Mouse (Mus musculus) gastrocnemius, postnatal 4 days (tissue): Measurements from ENCODE around the gene Pitpnc1. TPM values are rescaled to one million over a fixed set of nuclear protein-coding genes. Genes with fewer than 3 reads are reported as not detected.

Experiments used
- DNase-seq, 2 experiments: peaks; one replicate each; pipeline ENCODE4 v3.0.0; 2021 to 2022; ENCODE audit warnings: low spot score in 2 of 2, mixed read lengths in 2 of 2
- total RNA-seq, 2 experiments: library from RNA; stranded (reverse); gene quantifications; 2 replicates each; pipeline ENCODE4 v1.2.3; 2021

The Pitpnc1 gene
- total RNA-seq, 2 experiments from 2014 or later = 53.0 to 58.2 TPM

GRCm38 (mm10) chr11:107287215-107288185 lies 183.0 kb downstream of the Pitpnc1 start:
- no peak for DNase-seq

DNA sequence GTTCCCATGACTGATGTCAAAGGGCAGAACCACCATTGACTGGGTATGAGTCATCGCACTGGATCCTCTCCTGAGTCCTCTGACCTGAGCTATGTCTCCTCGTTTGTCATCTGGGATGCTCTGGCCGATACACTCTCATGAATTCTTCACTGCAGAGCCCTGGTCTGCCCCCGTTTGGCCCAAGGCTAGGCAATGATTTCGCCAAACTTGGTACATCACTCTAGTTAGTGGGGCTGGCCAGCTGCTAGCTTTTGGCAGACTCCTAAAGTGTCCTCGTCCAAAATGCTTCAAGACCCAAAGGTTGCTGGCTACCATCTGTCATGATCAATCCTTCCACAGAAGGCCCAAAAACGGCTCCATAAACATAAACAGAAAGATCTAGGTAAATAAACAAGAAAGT lies 184.8 kb downstream of the Pitpnc1 start:
- DNase-seq = no peak

GRCm38 (mm10) chr11:107283632-107284031 lies 186.9 kb downstream of the Pitpnc1 start:
- DNase-seq = no peak

DNA sequence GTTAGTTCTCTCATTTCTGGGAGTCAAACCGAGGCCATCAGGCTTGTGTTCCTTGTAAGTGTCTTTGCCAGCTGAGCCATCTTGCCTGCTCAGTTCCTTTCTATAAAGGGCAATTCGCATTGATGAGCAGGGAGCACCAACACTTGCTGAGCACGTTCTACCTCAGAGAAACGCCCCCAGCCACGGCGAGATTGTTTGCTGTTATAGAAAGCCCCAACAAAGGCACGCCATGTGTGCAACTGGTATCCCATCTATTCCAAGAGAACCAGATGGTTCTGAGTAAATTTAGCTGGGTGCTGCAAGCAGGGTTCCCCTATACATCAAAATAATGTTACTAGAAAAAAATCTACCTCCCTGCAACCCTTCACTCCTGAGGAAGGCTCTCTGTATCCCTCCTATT lies 188.0 kb downstream of the Pitpnc1 start:
- DNase-seq = no peak

DNA sequence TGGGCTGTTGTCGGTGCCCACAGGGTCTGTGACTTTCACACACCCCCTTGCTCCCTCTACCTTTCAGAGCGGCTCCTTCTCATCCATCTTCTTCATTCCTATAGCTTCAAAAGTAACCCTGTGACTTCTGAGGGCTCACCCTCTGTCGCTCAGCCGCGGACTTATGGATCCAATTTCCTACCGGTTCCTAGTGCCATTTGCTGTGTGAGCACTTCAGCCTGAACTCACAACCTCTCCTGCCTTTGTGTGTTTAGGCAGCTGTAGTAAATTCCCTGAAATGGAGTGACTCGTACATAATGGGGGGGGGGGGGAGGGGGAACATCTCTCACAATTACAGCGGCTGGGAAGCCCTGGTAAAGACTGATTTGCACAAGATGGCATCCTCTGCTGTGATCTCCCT lies 191.2 kb downstream of the Pitpnc1 start:
- DNase-seq = no peak

GRCm38 (mm10) chr11:107276898-107277297 lies 193.6 kb downstream of the Pitpnc1 start:
- no peak for DNase-seq

- no peak for DNase-seq
Observed at GRCm38 (mm10) chr11:107276337-107276736, 194.2 kb downstream of the Pitpnc1 start.

GRCm38 (mm10) chr11:107275902-107276301 lies 194.6 kb downstream of the Pitpnc1 start:
- DNase-seq = peak in 1 of 2 experiments; percentile 32

DNA sequence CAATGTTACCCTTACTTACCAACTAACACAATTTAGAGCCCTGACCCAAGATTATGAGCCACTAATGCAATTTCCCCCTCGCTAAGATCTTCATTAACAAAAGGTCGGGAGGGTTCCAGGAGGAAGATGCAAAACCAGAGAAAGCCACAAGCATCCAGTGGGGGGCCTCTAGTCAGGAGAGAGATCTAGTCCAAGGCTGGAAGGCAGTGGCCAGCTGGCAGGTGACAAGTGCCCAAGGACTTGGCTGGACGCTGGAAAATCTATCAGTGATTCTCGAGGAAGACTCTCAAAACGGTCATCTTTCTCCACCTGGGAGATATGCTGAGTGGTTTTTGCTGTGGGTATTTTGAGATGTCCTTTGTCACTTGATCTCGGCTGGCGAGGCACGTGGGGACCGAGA lies 196.3 kb downstream of the Pitpnc1 start:
- no peak for DNase-seq

- no peak for DNase-seq
Observed at GRCm38 (mm10) chr11:107272351-107272975, 198.0 kb downstream of the Pitpnc1 start.

DNA sequence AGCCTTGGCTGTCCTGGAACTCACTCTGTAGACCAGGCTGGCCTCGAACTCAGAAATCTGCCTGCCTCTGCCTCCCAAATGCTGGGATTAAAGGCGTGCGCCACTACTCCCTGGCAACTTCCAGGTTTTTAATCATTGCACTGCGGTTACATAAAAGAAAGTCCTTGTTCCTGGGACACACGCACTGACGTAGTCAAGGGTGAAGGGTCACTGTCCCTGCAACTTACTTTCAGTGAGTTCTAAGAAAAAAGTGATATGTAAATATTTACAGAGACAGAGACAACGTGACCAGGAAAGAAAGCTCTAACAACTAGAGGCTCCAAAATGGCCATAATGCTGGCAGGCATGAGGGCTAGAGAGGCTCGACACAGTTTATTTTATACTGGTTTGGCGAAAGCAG lies 199.9 kb downstream of the Pitpnc1 start:
- DNase-seq = no peak

DNA sequence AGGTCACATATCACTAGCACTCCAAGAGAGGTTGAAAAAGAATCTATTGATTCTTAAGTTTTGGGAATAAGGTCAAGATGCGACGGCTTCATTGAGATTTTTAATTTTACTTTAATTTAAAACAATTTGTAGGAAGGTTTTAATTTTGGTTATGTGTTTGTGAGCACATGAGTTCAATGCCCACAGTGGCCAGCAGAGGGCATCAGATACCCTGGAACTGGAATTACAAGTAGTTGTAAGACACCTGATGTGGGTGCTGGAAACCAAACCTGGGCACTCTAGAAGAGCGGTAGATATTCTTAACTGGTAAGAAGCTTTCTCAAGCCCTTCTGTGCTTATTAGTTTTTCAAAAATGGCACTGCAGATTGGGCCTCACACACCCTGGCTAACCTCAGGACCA lies 203.0 kb downstream of the Pitpnc1 start:
- no peak for DNase-seq

- no peak for DNase-seq
Observed at GRCm38 (mm10) chr11:107265861-107266260, 204.6 kb downstream of the Pitpnc1 start.

DNA sequence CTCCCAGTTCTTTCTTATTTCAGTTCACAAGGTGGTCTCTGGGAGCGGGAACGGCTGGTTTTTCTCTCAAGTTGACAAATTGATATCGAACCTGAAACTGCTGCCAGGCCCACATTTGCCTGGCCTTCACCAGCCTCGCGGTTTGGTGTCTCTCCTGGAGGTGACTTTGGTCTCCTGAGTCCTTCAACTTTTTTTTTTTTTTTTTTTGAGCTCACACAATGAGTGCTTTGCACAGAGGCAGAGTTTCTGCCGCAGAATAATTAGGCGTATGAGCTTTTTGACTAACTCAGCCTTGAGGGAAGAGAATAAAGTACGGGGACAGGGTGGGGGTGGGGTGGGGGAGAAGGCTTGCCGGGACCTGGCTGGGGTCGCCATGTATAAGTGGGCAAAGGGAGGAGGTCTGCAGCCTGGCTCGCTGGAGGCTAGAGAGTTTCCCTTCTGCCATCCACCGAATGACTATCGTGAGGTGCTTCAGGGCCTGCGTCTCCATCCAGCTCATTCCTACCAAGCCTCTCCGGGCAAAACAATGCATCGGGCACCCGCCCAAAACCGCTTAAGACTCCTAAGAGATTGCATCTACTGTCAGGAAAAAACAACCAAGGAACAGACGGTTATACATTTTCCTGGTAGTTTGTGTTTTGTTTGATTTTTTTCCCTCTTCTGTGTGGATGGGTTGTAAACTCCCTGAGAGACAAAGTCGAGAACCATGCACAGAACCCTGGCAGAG lies 205.4 kb downstream of the Pitpnc1 start:
- peak in 1 of 2 experiments; percentile 60 for DNase-seq

DNA sequence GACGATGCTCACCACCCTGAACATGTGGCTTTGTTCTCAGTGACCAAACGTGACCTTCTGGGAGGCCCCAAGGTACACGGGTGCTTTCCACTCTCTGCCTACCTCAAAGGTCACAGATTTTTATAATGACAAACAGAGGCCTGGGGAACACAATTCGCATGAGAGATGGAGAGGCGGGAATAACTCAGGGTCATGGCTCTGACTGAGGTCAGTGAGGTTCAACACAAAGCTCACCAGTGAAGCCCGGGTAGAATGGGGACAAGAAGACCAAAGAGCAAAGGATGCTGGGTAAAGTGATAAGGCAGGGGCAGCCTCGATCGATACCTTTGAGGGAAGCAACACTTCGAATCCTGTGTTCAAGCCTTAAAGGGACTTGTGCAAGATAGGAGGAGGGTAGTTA lies 206.7 kb downstream of the Pitpnc1 start:
- no peak for DNase-seq

- DNase-seq = no peak
Observed at GRCm38 (mm10) chr11:107259428-107259827, 211.1 kb downstream of the Pitpnc1 start.

GRCm38 (mm10) chr11:107255185-107255584 lies 215.3 kb downstream of the Pitpnc1 start:
- DNase-seq = peak in 1 of 2 experiments; percentile 37

GRCm38 (mm10) chr11:107254181-107254580 lies 216.3 kb downstream of the Pitpnc1 start:
- no peak for DNase-seq

- no peak for DNase-seq
Observed at GRCm38 (mm10) chr11:107252026-107252425, 218.5 kb downstream of the Pitpnc1 start.

- DNase-seq = no peak
Observed at GRCm38 (mm10) chr11:107251460-107251859, 219.0 kb downstream of the Pitpnc1 start.

DNA sequence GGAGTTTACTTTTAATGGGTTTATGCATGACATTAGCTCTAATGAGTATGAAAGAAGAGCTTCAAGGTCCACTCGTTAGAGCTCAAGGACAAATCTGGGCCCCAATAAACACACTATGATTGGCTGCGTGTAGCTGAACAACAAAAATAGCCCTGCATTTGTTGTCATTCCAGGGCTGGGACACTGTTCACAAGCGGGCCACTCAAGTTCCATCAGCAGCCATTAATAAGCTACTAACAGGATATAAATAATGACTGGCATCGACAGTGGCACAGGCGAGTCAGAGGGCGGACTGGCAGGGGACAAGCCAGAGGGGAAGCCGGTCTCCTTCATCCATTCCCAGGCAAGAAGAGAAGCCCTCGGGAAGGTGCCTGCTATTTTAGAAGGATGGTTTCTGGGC lies 219.6 kb downstream of the Pitpnc1 start:
- DNase-seq = no peak

- DNase-seq = no peak
Observed at GRCm38 (mm10) chr11:107248753-107249152, 221.7 kb downstream of the Pitpnc1 start.
